Mouse (Mus musculus): ENCODE measurements around the gene Mllt6.

DNA sequence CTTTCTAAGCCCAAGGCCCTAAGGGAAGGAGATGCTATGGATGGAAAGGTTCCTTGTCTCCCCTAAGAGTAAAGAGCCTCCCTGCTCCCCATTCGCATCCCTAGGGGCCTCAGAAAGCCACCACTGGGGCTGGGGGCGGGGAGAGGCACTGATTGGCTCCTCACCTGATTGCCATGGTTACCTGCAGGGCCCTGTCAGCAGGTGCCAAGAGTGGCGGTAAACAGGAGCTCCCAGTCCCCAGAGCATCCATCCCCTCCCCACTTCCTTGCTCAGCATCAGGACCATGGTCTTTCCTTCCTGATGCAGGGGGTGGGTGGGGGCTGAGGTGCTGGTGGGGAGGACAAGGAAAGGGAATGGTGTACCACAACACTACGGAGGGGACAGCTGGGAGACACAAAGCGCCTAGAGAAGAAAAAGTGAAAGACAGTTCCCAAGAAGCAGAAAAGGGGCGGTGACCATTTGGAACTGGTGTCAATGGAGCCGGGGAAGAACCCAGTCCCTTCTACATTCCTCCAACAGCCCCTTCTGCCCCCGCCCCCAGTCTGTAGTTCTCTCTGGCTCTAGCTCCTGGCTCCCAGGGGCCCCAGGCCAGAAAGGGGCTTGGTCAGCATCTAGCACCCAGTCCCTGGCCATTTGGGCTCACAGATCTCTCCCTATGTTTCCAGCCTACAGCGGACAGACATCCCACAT, 32.6 kb downstream of the Mllt6 start:
- TF ChIP-seq CTCF (IDR thresholded peaks at IDR 0.05) (no peak), EP300 (IDR thresholded peaks at IDR 0.05; ENCODE audit: insufficient read depth, low read depth, low read length) (no peak)
